Mouse (Mus musculus): ENCODE results near the gene Nmi.

DNA sequence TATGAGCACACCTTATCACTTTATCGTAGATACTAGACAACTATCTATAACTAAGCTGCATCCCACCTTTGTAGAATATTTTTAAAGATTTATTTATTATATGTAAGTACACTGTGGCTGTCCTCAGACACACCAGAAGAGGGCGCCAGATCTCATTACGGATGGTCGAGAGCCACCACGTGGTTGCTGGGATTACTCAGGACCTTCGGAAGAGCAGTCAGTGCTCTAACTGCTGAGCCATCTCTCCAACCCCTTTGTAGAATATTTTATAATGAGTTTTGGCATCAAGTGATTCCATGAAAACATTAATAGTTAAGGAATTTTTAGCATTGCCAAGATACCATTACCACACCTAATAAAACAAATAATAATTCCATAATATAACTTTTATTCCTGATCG, 58.8 kb downstream of the Nmi start:
- no peak for TF ChIP-seq USF1 (IDR thresholded peaks at IDR 0.05; ENCODE audit: low read depth)
- no peak for TF ChIP-seq MYOD1 (IDR thresholded peaks at IDR 0.05; ENCODE audit: control insufficient read depth, insufficient read length, low read depth)
- no peak for TF ChIP-seq CEBPB (IDR thresholded peaks at IDR 0.05; ENCODE audit: low read depth)
- no peak for TF ChIP-seq CTCF (IDR thresholded peaks at IDR 0.05; ENCODE audit: control insufficient read depth, insufficient read depth, insufficient read length)

All from C2C12 (cell line).